Mouse (Mus musculus) lung, embryonic 15.5 days (tissue): ENCODE results near the gene Vgll2. TPM values are rescaled to one million over a fixed set of nuclear protein-coding genes. Genes with fewer than 3 reads are reported as not detected.
A peak's percentile ranks its signal among the peaks of the same experiment; 100 is the strongest.

Experiments used
- ATAC-seq: fragments of 200-750 bp; cut with Nextera tagmentation; 2 replicates; pipeline ENCODE4 v1.8.0; 2017; ENCODE audit warnings: moderate number of reproducible peaks, borderline replicate concordance; ENCODE audit not compliant: low FRiP score, low TSS enrichment; ENCODE audit errors: extremely low read depth
- H3K27ac ChIP-seq: fragments of 300-500 bp; sonication (generic); 2 replicates; pipeline ENCODE4 v1.5.1; 2015; ENCODE audit warnings: moderate library complexity, mild to moderate bottlenecking, inconsistent platforms
- H3K27me3 ChIP-seq: fragments of 300-500 bp; sonication (generic); 2 replicates; pipeline ENCODE4 v1.6.1; 2015; ENCODE audit warnings: inconsistent platforms
- H3K36me3 ChIP-seq: fragments of 300-500 bp; sonication (generic); 2 replicates; pipeline ENCODE4 v1.6.1; 2015; ENCODE audit warnings: inconsistent platforms
- H3K4me1 ChIP-seq: fragments of 300-500 bp; sonication (generic); 2 replicates; pipeline ENCODE4 v1.6.1; 2015; ENCODE audit warnings: inconsistent platforms
- H3K4me2 ChIP-seq: fragments of 300-500 bp; sonication (generic); 2 replicates; pipeline ENCODE4 v1.6.1; 2015; ENCODE audit warnings: inconsistent platforms, mild to moderate bottlenecking, moderate library complexity
- H3K4me3 ChIP-seq: fragments of 300-500 bp; sonication (generic); 2 replicates; pipeline ENCODE4 v1.5.1; 2015; ENCODE audit warnings: mild to moderate bottlenecking, inconsistent platforms
- H3K9ac ChIP-seq: fragments of 300-500 bp; sonication (generic); 2 replicates; pipeline ENCODE4 v1.6.1; 2015; ENCODE audit warnings: inconsistent platforms
- H3K9me3 ChIP-seq: fragments of 300-500 bp; sonication (generic); 2 replicates; pipeline ENCODE4 v1.6.1; 2016; ENCODE audit warnings: inconsistent platforms
- WGBS: fragments of 180-500 bp; shearing (Covaris S2); methylation state at CpG from one replicate; pipeline ENCODE4 v1.1.7; 2015; 5-methylcytosine and 5-hydroxymethylcytosine counted together
- microRNA-seq: library from miRNA; unstranded; fragments of <30 nt; microRNA quantifications from one replicate; pipeline ENCODE4, GENCODE M21; 2016
- polyA plus RNA-seq: library from polyadenylated mRNA; unstranded; fragments of >200 nt; fragmentation: Nextera tagmentation; extraction: Ambion mirVana; gene quantifications from 2 replicates; pipeline ENCODE4 v1.2.1, GENCODE M21; 2015

Vgll2 gene
- polyA plus RNA-seq, 1 experiment from 2014 or later = 0.15 TPM

GRCm38 (mm10) chr10:52027161-52028035 lies 5.1 kb downstream of the Vgll2 start:
- Histone ChIP-seq H3K27ac (no peak overlapping the region), H3K9me3 (no peaks in the 10 kb centered on the region), H3K4me2 (peak overlapping the region; percentile 64), H3K4me1 (peaks cover 20% of the 10 kb centered on the region), H3K36me3 (no peaks in the 10 kb centered on the region), H3K4me3 (peak overlapping the region; percentile 36), H3K9ac (no peak overlapping the region), H3K27me3 (peaks cover 99% of the 10 kb centered on the region)
- WGBS = 1% methylated on average over 68 of the region's 68 CpGs
- ATAC-seq = peak; percentile 37

- Histone ChIP-seq H3K27ac (no peak overlapping the region), H3K4me2 (no peak overlapping the region), H3K9me3 (no peaks in the 10 kb centered on the region), H3K4me3 (no peak overlapping the region), H3K36me3 (no peaks in the 10 kb centered on the region), H3K9ac (no peak overlapping the region), H3K27me3 (peaks cover 88% of the 10 kb centered on the region), H3K4me1 (peaks cover 10% of the 10 kb centered on the region)
- ATAC-seq = no peak
- 6% methylated on average over 11 of the region's 11 CpGs for WGBS
These were observed 6.5 kb downstream of the Vgll2 start for GRCm38 (mm10) chr10:52028561-52029370.

DNA sequence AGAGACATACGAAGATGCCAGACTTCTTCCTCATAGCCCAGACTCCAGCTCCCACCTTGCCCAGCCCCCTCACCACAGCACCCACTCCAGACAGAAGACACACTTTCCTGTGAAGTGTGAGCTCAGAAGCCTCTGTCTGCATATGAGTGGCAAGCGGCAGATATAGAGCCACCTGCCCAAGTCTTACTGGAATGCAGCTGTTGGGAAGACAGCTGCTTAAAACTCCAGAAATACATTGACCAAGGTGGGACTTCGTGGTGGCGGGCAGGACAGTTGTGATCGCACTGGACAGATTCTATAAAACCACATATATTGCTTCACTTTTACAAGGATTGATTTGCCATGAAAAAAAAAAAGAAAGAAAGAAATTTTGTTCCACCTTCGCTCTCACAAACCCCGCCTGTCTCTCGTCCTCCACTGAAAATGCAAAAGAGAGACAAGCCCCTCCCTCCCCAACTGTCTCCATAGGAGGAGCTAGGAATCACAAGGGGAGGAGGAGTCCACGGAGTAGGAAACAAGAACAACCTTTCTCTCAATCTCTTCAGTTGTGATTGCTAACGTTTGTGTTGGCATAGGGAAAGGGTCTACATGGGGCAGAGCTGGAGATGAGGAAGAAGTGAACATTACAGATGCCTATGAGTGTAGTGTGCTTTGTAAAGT lies 7.2 kb downstream of the Vgll2 start:
- H3K4me3 ChIP-seq = no peak overlapping the region
- no peak overlapping the region for H3K4me2 ChIP-seq
- no peaks in the 10 kb centered on the region for H3K9me3 ChIP-seq
- peaks cover 10% of the 10 kb centered on the region for H3K4me1 ChIP-seq
- H3K27me3 ChIP-seq = peaks cover 80% of the 10 kb centered on the region
- no peak overlapping the region for H3K27ac ChIP-seq
- WGBS = 5% methylated on average over 10 of the region's 10 CpGs
- no peak for ATAC-seq
- H3K36me3 ChIP-seq = no peaks in the 10 kb centered on the region
- H3K9ac ChIP-seq = no peak overlapping the region

GRCm38 (mm10) chr10:52033729-52034128 lies 11.4 kb downstream of the Vgll2 start:
- no peak overlapping the region for H3K27ac ChIP-seq
- H3K4me2 ChIP-seq = no peak overlapping the region
- no peak overlapping the region for H3K9ac ChIP-seq
- H3K27me3 ChIP-seq = peaks cover 38% of the 10 kb centered on the region
- no peak overlapping the region for H3K4me3 ChIP-seq
- ATAC-seq = no peak
- no peaks in the 10 kb centered on the region for H3K36me3 ChIP-seq
- no peaks in the 10 kb centered on the region for H3K9me3 ChIP-seq
- H3K4me1 ChIP-seq = no peaks in the 10 kb centered on the region

DNA sequence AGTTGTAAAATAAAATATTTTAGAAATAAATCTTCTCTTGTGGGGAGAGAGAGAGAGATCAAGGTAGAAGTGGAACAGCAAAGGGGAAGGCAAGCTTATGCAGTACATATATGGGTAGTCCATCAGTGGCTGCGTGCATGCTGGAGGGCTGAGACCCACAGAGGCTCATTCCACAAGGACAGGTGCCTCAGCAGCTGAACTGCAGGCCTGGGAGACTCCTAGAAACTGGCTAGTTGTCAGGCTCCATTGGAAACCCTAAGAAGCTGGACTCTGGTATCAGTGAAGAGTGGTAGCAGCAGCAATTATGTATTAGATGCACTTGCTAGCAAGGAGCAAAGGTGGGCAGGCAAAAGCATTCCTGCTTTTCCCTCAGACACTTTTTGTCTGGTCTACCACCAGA lies 17.1 kb downstream of the Vgll2 start:
- Histone ChIP-seq H3K4me2 (no peak overlapping the region), H3K27me3 (no peaks in the 10 kb centered on the region), H3K9ac (no peak overlapping the region), H3K27ac (no peak overlapping the region), H3K4me3 (no peak overlapping the region), H3K9me3 (no peaks in the 10 kb centered on the region), H3K36me3 (no peaks in the 10 kb centered on the region), H3K4me1 (no peaks in the 10 kb centered on the region)
- no peak for ATAC-seq
- 76% methylated on average over 1 of the region's 1 CpGs for WGBS

DNA sequence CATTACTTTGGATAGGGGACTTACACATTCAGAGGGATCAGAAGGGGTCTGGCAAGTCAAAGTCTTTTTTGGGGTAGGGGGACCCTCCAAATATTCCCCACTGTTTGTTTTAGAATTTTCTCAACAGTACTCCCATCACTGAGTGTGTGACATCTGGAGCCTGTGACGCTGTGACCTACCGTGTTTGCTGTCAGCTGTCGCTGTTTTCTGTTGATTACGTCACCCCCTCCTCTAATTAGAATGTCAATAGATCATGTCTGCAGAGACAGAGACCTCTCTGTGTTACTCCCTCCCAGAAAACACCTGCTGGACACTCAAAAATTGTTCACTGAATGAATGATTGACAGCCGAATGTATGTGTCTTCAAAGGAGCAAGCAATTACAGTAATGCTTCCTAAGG lies 20.8 kb downstream of the Vgll2 start:
- 61% methylated on average over 5 of the region's 5 CpGs for WGBS
- H3K27ac ChIP-seq = no peak overlapping the region
- no peak overlapping the region for H3K4me2 ChIP-seq
- H3K4me3 ChIP-seq = no peak overlapping the region
- no peaks in the 10 kb centered on the region for H3K36me3 ChIP-seq
- no peaks in the 10 kb centered on the region for H3K4me1 ChIP-seq
- H3K9me3 ChIP-seq = no peaks in the 10 kb centered on the region
- H3K9ac ChIP-seq = no peak overlapping the region
- no peak for ATAC-seq
- no peaks in the 10 kb centered on the region for H3K27me3 ChIP-seq

GRCm38 (mm10) chr10:52048287-52048686 lies 26.0 kb downstream of the Vgll2 start:
- Histone ChIP-seq H3K9me3 (no peaks in the 10 kb centered on the region), H3K36me3 (no peaks in the 10 kb centered on the region), H3K9ac (no peak overlapping the region), H3K4me2 (no peak overlapping the region), H3K4me3 (no peak overlapping the region), H3K27me3 (no peaks in the 10 kb centered on the region), H3K27ac (no peak overlapping the region), H3K4me1 (no peaks in the 10 kb centered on the region)
- WGBS = 20% methylated on average over 3 of the region's 3 CpGs
- ATAC-seq = no peak

- H3K4me1 ChIP-seq = no peaks in the 10 kb centered on the region
- no peak for ATAC-seq
- H3K4me3 ChIP-seq = no peak overlapping the region
These were observed 50.2 kb downstream of the Vgll2 start for GRCm38 (mm10) chr10:52072482-52072881.

More at GRCm38 (mm10) chr10:52072482-52072881, 50.2 kb downstream of the Vgll2 start:
- H3K36me3 ChIP-seq = no peaks in the 10 kb centered on the region
- H3K27me3 ChIP-seq = no peaks in the 10 kb centered on the region
- no peak overlapping the region for H3K27ac ChIP-seq
- H3K9ac ChIP-seq = no peak overlapping the region
- H3K4me2 ChIP-seq = no peak overlapping the region
- no peaks in the 10 kb centered on the region for H3K9me3 ChIP-seq

Small RNA genes lying within 50 kb of the gene (microRNA-seq; reads per million reads assigned to microRNA genes)
- gene Gm24084 = not detected

Other genes starting within 250 kb of the Vgll2 start
- gene Ros1, start 172.7 kb downstream of the Vgll2 start, polyA plus RNA-seq = 0.07 and 0.08 TPM in 2 replicates
- 28.1 and 29.2 TPM in 2 replicates for gene Dcbld1, start 211.1 kb downstream of the Vgll2 start, polyA plus RNA-seq